Mouse (Mus musculus) heart, postnatal 0 days (tissue): ENCODE results near the gene Sparc. TPM values are rescaled to one million over a fixed set of nuclear protein-coding genes. Genes with fewer than 3 reads are reported as not detected.

Experiments
- ATAC-seq: fragments of 200-750 bp; cut with Nextera tagmentation; 2 replicates; pipeline ENCODE4 v1.8.0; 2017; ENCODE audit warnings: low read depth, moderate number of reproducible peaks, moderate library complexity; ENCODE audit not compliant: insufficient read depth
- DNase-seq: peaks from one replicate; pipeline ENCODE4 v3.0.0-alpha.2; 2016; ENCODE audit warnings: low spot score
- H3K27ac ChIP-seq: fragments of 300-500 bp; sonication (generic); 2 replicates; pipeline ENCODE4 v1.5.1; 2014; ENCODE audit warnings: low read depth, mild to moderate bottlenecking
- H3K27me3 ChIP-seq: fragments of 300-500 bp; sonication (generic); 2 replicates; pipeline ENCODE4 v1.6.1; 2014; ENCODE audit warnings: low read length, mixed read lengths; ENCODE audit not compliant: control insufficient read depth, insufficient read depth
- H3K36me3 ChIP-seq: fragments of 300-500 bp; sonication (generic); replicated peaks from 2 replicates; pipeline ENCODE4 v1.6.1; 2014; ENCODE audit warnings: low read length, mixed read lengths; ENCODE audit not compliant: control insufficient read depth, insufficient read depth
- H3K4me1 ChIP-seq: fragments of 300-500 bp; sonication (generic); 2 replicates; pipeline ENCODE4 v1.6.1; 2014; ENCODE audit warnings: antibody characterized with exemption; ENCODE audit not compliant: control insufficient read depth, insufficient read depth
- H3K4me2 ChIP-seq: fragments of 300-500 bp; sonication (generic); 2 replicates; pipeline ENCODE4 v1.6.1; 2014; ENCODE audit warnings: low read depth, mild to moderate bottlenecking, low read length, moderate library complexity
- H3K4me3 ChIP-seq: fragments of 300-500 bp; sonication (generic); 2 replicates; pipeline ENCODE4 v1.5.1; 2014; ENCODE audit warnings: low read depth, low read length
- H3K9ac ChIP-seq: fragments of 300-500 bp; sonication (generic); replicated peaks from 2 replicates; pipeline ENCODE4 v1.6.1; 2014; ENCODE audit warnings: low read depth, low read length, mixed read lengths
- H3K9me3 ChIP-seq: fragments of 300-500 bp; sonication (generic); replicated peaks from 2 replicates; pipeline ENCODE4 v1.6.1; 2016; ENCODE audit warnings: low read length; ENCODE audit not compliant: control insufficient read depth
- CTCF ChIP-seq: IDR thresholded peaks from 2 replicates; pipeline ENCODE4 v1.5.1; 2016; ENCODE audit warnings: antibody characterized with exemption, control low read depth, low read depth
- EP300 ChIP-seq: IDR thresholded peaks from 2 replicates; pipeline ENCODE4 v1.6.1; 2016; ENCODE audit warnings: antibody characterized with exemption, low read depth
- WGBS: fragments of 180-500 bp; shearing (Covaris S2); extraction: QIAGEN DNeasy Blood & Tissue Kit; methylation state at CpG from one replicate; pipeline ENCODE4 v1.1.7; 2014; 5-methylcytosine and 5-hydroxymethylcytosine counted together
- polyA plus RNA-seq: library from polyadenylated mRNA; unstranded; fragments of >200 nt; fragmentation: Nextera tagmentation; extraction: Ambion mirVana; gene quantifications from 2 replicates; pipeline ENCODE4 v1.2.1, GENCODE M21; 2015
- total RNA-seq: library from RNA; depleted of rRNA; stranded (reverse); fragments of >200 nt; gene quantifications from 2 replicates; pipeline ENCODE4 v1.2.3, GENCODE M21; 2014; ENCODE audit warnings: low replicate concordance

Gene Sparc
- total and polyA plus RNA-seq, 2 experiments from 2014 or later = 887 to 1,674 TPM

DNA sequence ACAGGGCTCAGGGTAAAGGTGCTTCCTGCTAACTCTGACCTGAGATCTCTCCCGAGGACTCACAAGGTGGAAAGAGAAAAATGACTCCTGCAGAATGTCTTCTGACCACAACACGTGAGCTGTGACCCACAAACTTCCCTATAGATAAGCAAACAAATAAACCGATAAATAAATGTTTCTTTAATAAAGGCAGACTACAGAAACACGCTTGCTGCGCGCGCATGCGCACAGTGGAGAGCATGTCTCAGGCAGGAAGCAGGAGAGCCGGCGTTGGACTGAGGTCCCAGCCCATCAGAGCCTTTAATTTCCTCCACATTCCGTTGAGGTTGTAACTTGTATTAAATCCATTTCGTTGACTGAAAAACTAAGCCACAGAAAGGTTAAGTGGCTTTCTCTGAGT lies 49.6 kb downstream of the Sparc start:
- no peak for DNase-seq
- ATAC-seq = no peak
- Histone ChIP-seq H3K9ac (no peak overlapping the region), H3K36me3 (no peaks in the 10 kb centered on the region), H3K4me1 (peaks cover 4% of the 10 kb centered on the region; the same call in 1 of the 2 replicates), H3K4me2 (no peak overlapping the region), H3K27me3 (peaks cover 5% of the 10 kb centered on the region; the same call in 1 of the 2 replicates), H3K27ac (no peak overlapping the region), H3K9me3 (no peaks in the 10 kb centered on the region), H3K4me3 (no peak overlapping the region)
- TF ChIP-seq EP300 (no peak), CTCF (no peak)
- WGBS = 81% methylated on average over 12 of the region's 12 CpGs

GRCm38 (mm10) chr11:55372001-55372400 lies 51.0 kb downstream of the Sparc start:
- no peak for DNase-seq
- TF ChIP-seq CTCF (no peak), EP300 (no peak)
- Histone ChIP-seq H3K4me3 (no peak overlapping the region), H3K36me3 (no peaks in the 10 kb centered on the region), H3K27me3 (peaks cover 5% of the 10 kb centered on the region; the same call in 1 of the 2 replicates), H3K9me3 (no peaks in the 10 kb centered on the region), H3K9ac (no peak overlapping the region), H3K4me2 (no peak overlapping the region), H3K27ac (no peak overlapping the region), H3K4me1 (no peaks in the 10 kb centered on the region)
- 66% methylated on average over 6 of the region's 6 CpGs for WGBS
- ATAC-seq = no peak

DNA sequence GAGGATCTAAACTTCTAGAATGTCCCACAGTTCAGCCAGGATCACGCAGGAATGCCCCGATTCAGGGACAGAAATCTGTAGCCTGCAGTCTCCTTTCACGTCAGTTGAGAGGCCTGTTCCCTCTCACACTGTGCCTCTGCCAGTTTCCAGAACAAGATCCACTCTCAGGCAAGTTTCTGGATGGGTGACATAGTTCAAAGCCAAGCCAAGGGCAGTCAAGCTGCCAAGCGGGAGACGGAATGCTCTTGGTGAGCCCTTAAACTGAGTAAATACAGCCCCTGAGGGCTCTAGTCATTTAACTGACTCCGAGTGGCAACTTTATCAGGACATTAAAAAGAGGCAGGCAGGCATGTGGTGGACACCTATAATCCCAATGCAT lies 53.9 kb downstream of the Sparc start:
- ATAC-seq = peak; percentile 62
- 29% methylated on average over 6 of the region's 6 CpGs for WGBS
- no peak overlapping the region for H3K9ac ChIP-seq
- no peaks in the 10 kb centered on the region for H3K36me3 ChIP-seq
- TF ChIP-seq CTCF (no peak), EP300 (no peak)
- DNase-seq = peak; percentile 64
- 0 out of 2 replicates have a peak, but pooled peaks cover 4% of the 10 kb centered on the region for H3K4me1 ChIP-seq
- peak overlapping the region; percentile 64 for H3K27ac ChIP-seq
- no peak overlapping the region for H3K4me2 ChIP-seq
- H3K27me3 ChIP-seq = peaks cover 5% of the 10 kb centered on the region; the same call in 1 of the 2 replicates
- H3K9me3 ChIP-seq = no peaks in the 10 kb centered on the region
- no peak overlapping the region for H3K4me3 ChIP-seq

DNA sequence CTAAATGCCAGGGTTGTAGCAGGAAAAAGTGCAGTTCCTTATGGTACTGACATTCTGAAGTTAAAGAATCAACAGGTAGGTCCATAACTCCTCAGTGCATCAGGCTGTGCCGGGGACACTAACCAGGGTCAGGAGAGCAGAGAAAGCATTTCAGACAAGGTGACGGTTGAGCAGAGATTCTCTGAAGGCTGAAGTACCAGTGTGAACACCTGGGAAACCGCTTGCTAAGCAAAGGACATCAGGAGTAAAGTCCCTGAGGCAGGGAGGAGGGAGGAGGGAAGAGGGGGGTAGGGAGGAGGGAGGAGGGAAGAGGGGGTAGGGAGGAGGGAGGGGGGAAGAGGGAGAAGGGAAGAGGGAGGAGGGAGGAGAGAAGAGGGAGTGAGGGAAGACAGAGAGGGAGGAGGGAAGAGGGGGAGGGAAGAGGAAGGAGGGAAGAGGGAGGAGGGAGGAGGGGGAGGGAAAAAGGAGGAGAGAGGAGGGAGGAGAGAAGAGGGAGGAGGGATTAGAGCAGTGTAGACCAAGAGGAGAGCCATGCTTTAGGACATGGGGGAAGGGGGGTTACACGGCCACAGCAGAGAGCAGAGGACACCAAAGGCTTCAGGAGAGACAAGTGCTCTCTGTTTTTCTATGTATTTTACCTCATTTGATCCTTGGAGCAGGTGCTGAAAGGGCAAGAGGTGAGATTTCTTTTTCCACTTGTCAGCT lies 54.4 kb downstream of the Sparc start:
- ATAC-seq = peak; percentile 36; the same call in 1 of the 2 replicates
- Histone ChIP-seq H3K4me2 (no peak overlapping the region), H3K9ac (no peak overlapping the region), H3K27me3 (peaks cover 3% of the 10 kb centered on the region; the same call in 1 of the 2 replicates), H3K36me3 (no peaks in the 10 kb centered on the region), H3K9me3 (no peaks in the 10 kb centered on the region), H3K4me1 (0 out of 2 replicates have a peak, but pooled peaks cover 4% of the 10 kb centered on the region), H3K4me3 (no peak overlapping the region), H3K27ac (peak overlapping the region; percentile 64)
- TF ChIP-seq EP300 = no peak
- DNase-seq = no peak
- WGBS = 69% methylated on average over 4 of the region's 4 CpGs

GRCm38 (mm10) chr11:55367783-55368182 lies 55.2 kb downstream of the Sparc start:
- no peaks in the 10 kb centered on the region for H3K27me3 ChIP-seq
- H3K4me3 ChIP-seq = no peak overlapping the region
- H3K4me1 ChIP-seq = 0 out of 2 replicates have a peak, but pooled peaks cover 4% of the 10 kb centered on the region
- H3K9me3 ChIP-seq = no peaks in the 10 kb centered on the region
- no peaks in the 10 kb centered on the region for H3K36me3 ChIP-seq
- no peak for TF ChIP-seq EP300
- TF ChIP-seq CTCF = no peak
- DNase-seq (no peak), ATAC-seq (no peak)
- no peak overlapping the region for H3K9ac ChIP-seq
- H3K27ac ChIP-seq = no peak overlapping the region
- WGBS = 86% methylated on average over 10 of the region's 10 CpGs
- no peak overlapping the region for H3K4me2 ChIP-seq
